Mouse (Mus musculus): ENCODE measurements around the gene Fyn. TPM values are rescaled to one million over a fixed set of nuclear protein-coding genes. Genes with fewer than 3 reads are reported as not detected.

Fyn gene
- polyA plus RNA-seq, 1 experiment from 2014 or later: 44.3 TPM

GRCm38 (mm10) chr10:39440506-39440905 lies 71.9 kb downstream of the Fyn start:
- WGBS: 72% methylated on average over 9 of the region's 9 CpGs
- no peak for ATAC-seq (ENCODE audit: low FRiP score)
- no peaks in the 10 kb centered on the region for H3K9me3 ChIP-seq (ENCODE audit: control insufficient read depth, low read length)

DNA sequence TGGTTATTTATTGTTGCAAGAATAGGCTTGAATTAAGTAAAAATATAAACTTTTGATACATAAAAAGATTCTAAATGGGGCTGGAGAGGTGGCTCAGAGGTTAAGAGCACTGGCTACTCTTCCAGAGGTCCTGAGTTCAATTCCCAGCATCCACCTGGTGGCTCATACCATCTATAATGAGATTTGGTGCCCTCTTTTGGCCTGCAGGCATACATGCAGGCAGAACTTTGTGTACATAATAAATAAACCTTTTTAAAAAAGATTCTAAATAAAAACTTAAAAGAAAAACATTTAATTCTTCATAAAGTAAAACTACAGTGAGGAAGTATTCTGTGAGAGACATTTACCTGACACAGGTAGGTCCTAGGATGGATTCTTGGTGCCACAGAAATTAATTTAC lies 73.0 kb downstream of the Fyn start:
- Histone ChIP-seq H3K4me2 (no peak overlapping the region), H3K36me3 (ENCODE audit: control insufficient read depth, insufficient read depth, low read length) (no peaks in the 10 kb centered on the region), H3K9ac (ENCODE audit: low read length) (no peak overlapping the region), H3K27me3 (ENCODE audit: control insufficient read depth, insufficient read depth, low read length) (no peaks in the 10 kb centered on the region), H3K27ac (ENCODE audit: low read depth, low read length) (no peak overlapping the region), H3K4me3 (ENCODE audit: low read depth, low read length) (no peak overlapping the region), H3K9me3 (ENCODE audit: control insufficient read depth, low read length) (no peaks in the 10 kb centered on the region), H3K4me1 (ENCODE audit: control insufficient read depth, insufficient read depth, low read length) (no peaks in the 10 kb centered on the region; the same call in 1 of the 2 replicates)
- DNase-seq (ENCODE audit: low spot score, missing footprints) (no peak), ATAC-seq (ENCODE audit: low FRiP score) (no peak)

More at GRCm38 (mm10) chr10:39440506-39440905, 71.9 kb downstream of the Fyn start:
- Histone ChIP-seq H3K4me1 (ENCODE audit: control insufficient read depth, insufficient read depth, low read length) (no peaks in the 10 kb centered on the region; the same call in 1 of the 2 replicates), H3K36me3 (ENCODE audit: control insufficient read depth, insufficient read depth, low read length) (no peaks in the 10 kb centered on the region), H3K4me2 (no peak overlapping the region), H3K9ac (ENCODE audit: low read length) (no peak overlapping the region), H3K4me3 (ENCODE audit: low read depth, low read length) (no peak overlapping the region), H3K27me3 (ENCODE audit: control insufficient read depth, insufficient read depth, low read length) (no peaks in the 10 kb centered on the region), H3K27ac (ENCODE audit: low read depth, low read length) (no peak overlapping the region)
- DNase-seq (ENCODE audit: low spot score, missing footprints): no peak

- ATAC-seq (ENCODE audit: low FRiP score) (no peak), DNase-seq (ENCODE audit: low spot score, missing footprints) (peak; percentile 64)
- H3K4me1 ChIP-seq (ENCODE audit: control insufficient read depth, insufficient read depth, low read length): no peaks in the 10 kb centered on the region; the same call in 1 of the 2 replicates
- no peaks in the 10 kb centered on the region for H3K27me3 ChIP-seq (ENCODE audit: control insufficient read depth, insufficient read depth, low read length)
- no peak overlapping the region for H3K9ac ChIP-seq (ENCODE audit: low read length)
- no peak overlapping the region for H3K27ac ChIP-seq (ENCODE audit: low read depth, low read length)
- no peak overlapping the region for H3K4me3 ChIP-seq (ENCODE audit: low read depth, low read length)
- H3K9me3 ChIP-seq (ENCODE audit: control insufficient read depth, low read length): no peaks in the 10 kb centered on the region
- H3K4me2 ChIP-seq: no peak overlapping the region
- H3K36me3 ChIP-seq (ENCODE audit: control insufficient read depth, insufficient read depth, low read length): no peaks in the 10 kb centered on the region
- 70% methylated on average over 2 of the region's 2 CpGs for WGBS
These were observed 74.5 kb downstream of the Fyn start for GRCm38 (mm10) chr10:39443122-39443521.

- no peaks in the 10 kb centered on the region for H3K27me3 ChIP-seq (ENCODE audit: control insufficient read depth, insufficient read depth, low read length)
- no peak overlapping the region for H3K27ac ChIP-seq (ENCODE audit: low read depth, low read length)
- H3K9me3 ChIP-seq (ENCODE audit: control insufficient read depth, low read length): no peaks in the 10 kb centered on the region
- no peak overlapping the region for H3K4me2 ChIP-seq
- no peak overlapping the region for H3K4me3 ChIP-seq (ENCODE audit: low read depth, low read length)
- H3K36me3 ChIP-seq (ENCODE audit: control insufficient read depth, insufficient read depth, low read length): no peaks in the 10 kb centered on the region
- ATAC-seq (ENCODE audit: low FRiP score): no peak
- H3K4me1 ChIP-seq (ENCODE audit: control insufficient read depth, insufficient read depth, low read length): no peaks in the 10 kb centered on the region; the same call in 1 of the 2 replicates
- H3K9ac ChIP-seq (ENCODE audit: low read length): no peak overlapping the region
- DNase-seq (ENCODE audit: low spot score, missing footprints): peak; percentile 79
These were observed 75.3 kb downstream of the Fyn start for GRCm38 (mm10) chr10:39443947-39444346.

DNA sequence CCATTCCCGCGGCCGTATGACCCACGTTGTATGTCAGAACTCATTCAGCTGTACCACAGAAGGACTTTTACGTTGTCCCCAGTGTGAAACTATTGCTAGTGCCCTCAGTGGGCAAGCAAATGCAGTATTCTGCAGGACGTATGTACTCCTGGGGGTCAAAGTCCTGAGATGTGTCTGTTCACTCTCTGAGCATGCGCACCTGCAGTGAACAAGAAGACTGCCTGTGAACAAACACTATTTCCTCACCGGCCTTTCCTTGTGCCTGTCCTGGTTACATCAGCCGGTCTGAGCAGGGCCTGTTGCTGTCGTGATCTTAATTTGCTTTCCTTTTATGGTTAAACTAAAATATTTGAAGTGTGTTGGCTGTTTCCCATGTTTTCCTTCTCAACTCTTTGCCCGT lies 77.2 kb downstream of the Fyn start:
- H3K4me1 ChIP-seq (ENCODE audit: control insufficient read depth, insufficient read depth, low read length): no peaks in the 10 kb centered on the region
- H3K27me3 ChIP-seq (ENCODE audit: control insufficient read depth, insufficient read depth, low read length): no peaks in the 10 kb centered on the region
- no peaks in the 10 kb centered on the region for H3K9me3 ChIP-seq (ENCODE audit: control insufficient read depth, low read length)
- WGBS: 91% methylated on average over 11 of the region's 11 CpGs
- no peak overlapping the region for H3K4me2 ChIP-seq
- DNase-seq (ENCODE audit: low spot score, missing footprints): no peak
- H3K4me3 ChIP-seq (ENCODE audit: low read depth, low read length): no peak overlapping the region
- no peak for ATAC-seq (ENCODE audit: low FRiP score)
- H3K36me3 ChIP-seq (ENCODE audit: control insufficient read depth, insufficient read depth, low read length): no peaks in the 10 kb centered on the region
- no peak overlapping the region for H3K9ac ChIP-seq (ENCODE audit: low read length)
- H3K27ac ChIP-seq (ENCODE audit: low read depth, low read length): no peak overlapping the region

DNA sequence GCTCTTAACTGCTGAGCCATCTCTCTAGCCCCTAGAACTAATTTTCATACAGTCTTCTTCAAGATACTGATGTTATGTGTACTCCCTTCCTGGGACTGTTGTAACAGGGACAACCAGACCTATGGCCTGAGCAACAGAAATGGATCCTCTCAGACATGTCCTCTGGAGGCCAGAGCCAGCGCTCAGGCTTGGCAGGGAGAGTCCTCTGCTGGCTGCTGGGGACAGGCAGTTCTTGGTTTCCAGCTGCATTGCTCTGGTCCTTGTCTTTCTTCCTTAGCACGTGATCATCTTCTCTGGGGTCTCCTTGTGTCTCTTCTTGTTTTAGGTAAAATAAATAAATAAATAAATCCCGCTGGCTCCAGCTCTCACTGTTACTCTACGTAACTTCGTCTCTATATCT lies 78.1 kb downstream of the Fyn start:
- H3K4me2 ChIP-seq: no peak overlapping the region

GRCm38 (mm10) chr10:39449179-39449578 lies 80.5 kb downstream of the Fyn start:
- 76% methylated on average over 4 of the region's 4 CpGs for WGBS
- Histone ChIP-seq H3K27ac (ENCODE audit: low read depth, low read length) (no peak overlapping the region), H3K9me3 (ENCODE audit: control insufficient read depth, low read length) (no peaks in the 10 kb centered on the region), H3K4me2 (no peak overlapping the region), H3K4me1 (ENCODE audit: control insufficient read depth, insufficient read depth, low read length) (peaks cover 2% of the 10 kb centered on the region; the same call in 1 of the 2 replicates), H3K27me3 (ENCODE audit: control insufficient read depth, insufficient read depth, low read length) (no peaks in the 10 kb centered on the region), H3K9ac (ENCODE audit: low read length) (no peak overlapping the region), H3K36me3 (ENCODE audit: control insufficient read depth, insufficient read depth, low read length) (no peaks in the 10 kb centered on the region), H3K4me3 (ENCODE audit: low read depth, low read length) (no peak overlapping the region)
- ATAC-seq (ENCODE audit: low FRiP score) (no peak), DNase-seq (ENCODE audit: low spot score, missing footprints) (peak; percentile 62)

More for the DNA sequence above, 78.1 kb downstream of the Fyn start:
- ATAC-seq (ENCODE audit: low FRiP score) (no peak), DNase-seq (ENCODE audit: low spot score, missing footprints) (no peak)
- no peak overlapping the region for H3K27ac ChIP-seq (ENCODE audit: low read depth, low read length)
- H3K36me3 ChIP-seq (ENCODE audit: control insufficient read depth, insufficient read depth, low read length): no peaks in the 10 kb centered on the region
- no peak overlapping the region for H3K4me3 ChIP-seq (ENCODE audit: low read depth, low read length)
- H3K27me3 ChIP-seq (ENCODE audit: control insufficient read depth, insufficient read depth, low read length): no peaks in the 10 kb centered on the region
- H3K9me3 ChIP-seq (ENCODE audit: control insufficient read depth, low read length): no peaks in the 10 kb centered on the region
- H3K9ac ChIP-seq (ENCODE audit: low read length): no peak overlapping the region
- no peaks in the 10 kb centered on the region for H3K4me1 ChIP-seq (ENCODE audit: control insufficient read depth, insufficient read depth, low read length)
- WGBS: 94% methylated on average over 5 of the region's 5 CpGs

GRCm38 (mm10) chr10:39450356-39450755 lies 81.7 kb downstream of the Fyn start:
- Histone ChIP-seq H3K27me3 (ENCODE audit: control insufficient read depth, insufficient read depth, low read length) (no peaks in the 10 kb centered on the region), H3K4me2 (no peak overlapping the region), H3K27ac (ENCODE audit: low read depth, low read length) (no peak overlapping the region; the same call in 1 of the 2 replicates), H3K36me3 (ENCODE audit: control insufficient read depth, insufficient read depth, low read length) (no peaks in the 10 kb centered on the region), H3K4me1 (ENCODE audit: control insufficient read depth, insufficient read depth, low read length) (peaks cover 2% of the 10 kb centered on the region; the same call in 1 of the 2 replicates), H3K9ac (ENCODE audit: low read length) (no peak overlapping the region), H3K9me3 (ENCODE audit: control insufficient read depth, low read length) (no peaks in the 10 kb centered on the region), H3K4me3 (ENCODE audit: low read depth, low read length) (no peak overlapping the region)
- DNase-seq (ENCODE audit: low spot score, missing footprints) (no peak), ATAC-seq (ENCODE audit: low FRiP score) (no peak)
- WGBS: 80% methylated on average over 8 of the region's 8 CpGs

- no peak overlapping the region for H3K9ac ChIP-seq (ENCODE audit: low read length)
- H3K36me3 ChIP-seq (ENCODE audit: control insufficient read depth, insufficient read depth, low read length): no peaks in the 10 kb centered on the region
- WGBS: 82% methylated on average over 6 of the region's 6 CpGs
- no peak for DNase-seq (ENCODE audit: low spot score, missing footprints)
- no peaks in the 10 kb centered on the region for H3K9me3 ChIP-seq (ENCODE audit: control insufficient read depth, low read length)
- H3K4me2 ChIP-seq: no peak overlapping the region
- H3K27ac ChIP-seq (ENCODE audit: low read depth, low read length): no peak overlapping the region
- no peaks in the 10 kb centered on the region for H3K27me3 ChIP-seq (ENCODE audit: control insufficient read depth, insufficient read depth, low read length)
- H3K4me3 ChIP-seq (ENCODE audit: low read depth, low read length): no peak overlapping the region
- no peak for ATAC-seq (ENCODE audit: low FRiP score)
- peaks cover 2% of the 10 kb centered on the region; the same call in 1 of the 2 replicates for H3K4me1 ChIP-seq (ENCODE audit: control insufficient read depth, insufficient read depth, low read length)
These were observed 82.4 kb downstream of the Fyn start for GRCm38 (mm10) chr10:39451065-39451464.

All from midbrain, embryonic 11.5 days (tissue).